Mouse (Mus musculus): Measurements from ENCODE around the gene Alox12. TPM values are rescaled to one million over a fixed set of nuclear protein-coding genes. Genes with fewer than 3 reads are reported as not detected.

The Alox12 gene
- total and polyA plus RNA-seq, 3 experiments = 0.02 to 0.11 TPM; not detected in 1

- Histone ChIP-seq H3K4me1 (ENCODE audit: insufficient read depth, low read depth, low read length) (peaks cover 7% of the 10 kb centered on the region; the same call in 1 of the 2 replicates), H3K9me3 (replicated peaks) (no peaks in the 10 kb centered on the region), H3K4me3 (ENCODE audit: low read depth, low read length) (no peak overlapping the region), H3K27me3 (ENCODE audit: insufficient read depth, low read length) (peaks cover 37% of the 10 kb centered on the region), H3K36me3 (replicated peaks) (no peaks in the 10 kb centered on the region)
- DNase-seq (ENCODE audit: low spot score) (no peak), ATAC-seq (ENCODE audit: extremely low read depth, insufficient number of reproducible peaks, low FRiP score, poor library complexity, severe bottlenecking) (no peak)
- TF ChIP-seq GATA1 (IDR thresholded peaks at IDR 0.05; ENCODE audit: borderline replicate concordance, low read length) (no peak), TAL1 (conservative IDR thresholded peaks at IDR 0.05; ENCODE audit: low read depth, low read length) (no peak), CTCF (IDR thresholded peaks at IDR 0.05; ENCODE audit: low read depth, low read length) (no peak), GATA2 (IDR thresholded peaks at IDR 0.05; ENCODE audit: borderline replicate concordance, low read depth, low read length) (no peak), POLR2AphosphoS5 (IDR thresholded peaks at IDR 0.05; ENCODE audit: insufficient replicate concordance, low read depth, low read length) (no peak)
Measured at GRCm38 (mm10) chr11:70206801-70207200, 48.4 kb downstream of the Alox12 start.

GRCm38 (mm10) chr11:70201691-70202090, 53.5 kb downstream of the Alox12 start:
- TF ChIP-seq CTCF (IDR thresholded peaks at IDR 0.05; ENCODE audit: low read depth, low read length) (peak; percentile 91), TAL1 (conservative IDR thresholded peaks at IDR 0.05; ENCODE audit: low read depth, low read length) (no peak), GATA1 (IDR thresholded peaks at IDR 0.05; ENCODE audit: borderline replicate concordance, low read length) (no peak), GATA2 (IDR thresholded peaks at IDR 0.05; ENCODE audit: borderline replicate concordance, low read depth, low read length) (no peak)
- no peak for ATAC-seq (ENCODE audit: extremely low read depth, insufficient number of reproducible peaks, low FRiP score, poor library complexity, severe bottlenecking)
- no peaks in the 10 kb centered on the region for H3K36me3 ChIP-seq (replicated peaks)
- peaks cover 42% of the 10 kb centered on the region for H3K27me3 ChIP-seq (ENCODE audit: insufficient read depth, low read length)
- H3K4me3 ChIP-seq (ENCODE audit: low read depth, low read length) = no peak overlapping the region
- H3K9me3 ChIP-seq (replicated peaks) = no peaks in the 10 kb centered on the region
- DNase-seq (ENCODE audit: low spot score) = peak; percentile 53
- peaks cover 22% of the 10 kb centered on the region for H3K4me1 ChIP-seq (ENCODE audit: insufficient read depth, low read depth, low read length)

- peaks cover 42% of the 10 kb centered on the region for H3K27me3 ChIP-seq (ENCODE audit: insufficient read depth, low read length)
- no peaks in the 10 kb centered on the region for H3K36me3 ChIP-seq (replicated peaks)
- ATAC-seq (ENCODE audit: extremely low read depth, insufficient number of reproducible peaks, low FRiP score, poor library complexity, severe bottlenecking) = no peak
- peaks cover 22% of the 10 kb centered on the region for H3K4me1 ChIP-seq (ENCODE audit: insufficient read depth, low read depth, low read length)
- DNase-seq (ENCODE audit: low spot score) = no peak
- H3K9me3 ChIP-seq (replicated peaks) = peaks cover 2% of the 10 kb centered on the region; the same call in 1 of the 2 replicates
- no peak overlapping the region for H3K4me3 ChIP-seq (ENCODE audit: low read depth, low read length)
- no peak for TF ChIP-seq GATA2 (IDR thresholded peaks at IDR 0.05; ENCODE audit: borderline replicate concordance, low read depth, low read length)
- TF ChIP-seq TAL1 (conservative IDR thresholded peaks at IDR 0.05; ENCODE audit: low read depth, low read length) = no peak
- no peak for TF ChIP-seq GATA1 (IDR thresholded peaks at IDR 0.05; ENCODE audit: borderline replicate concordance, low read length)
- TF ChIP-seq POLR2AphosphoS5 (IDR thresholded peaks at IDR 0.05; ENCODE audit: insufficient replicate concordance, low read depth, low read length) = no peak
- TF ChIP-seq CTCF (IDR thresholded peaks at IDR 0.05; ENCODE audit: low read depth, low read length) = no peak
Measured at GRCm38 (mm10) chr11:70200036-70200608, 55.0 kb downstream of the Alox12 start.

GRCm38 (mm10) chr11:70199107-70199506, 56.0 kb downstream of the Alox12 start:
- DNase-seq (ENCODE audit: low spot score) (no peak), ATAC-seq (ENCODE audit: extremely low read depth, insufficient number of reproducible peaks, low FRiP score, poor library complexity, severe bottlenecking) (no peak)
- H3K27me3 ChIP-seq (ENCODE audit: insufficient read depth, low read length) = peaks cover 37% of the 10 kb centered on the region
- peaks cover 22% of the 10 kb centered on the region for H3K4me1 ChIP-seq (ENCODE audit: insufficient read depth, low read depth, low read length)
- TF ChIP-seq GATA2 (IDR thresholded peaks at IDR 0.05; ENCODE audit: borderline replicate concordance, low read depth, low read length) (no peak), TAL1 (conservative IDR thresholded peaks at IDR 0.05; ENCODE audit: low read depth, low read length) (no peak), POLR2AphosphoS5 (IDR thresholded peaks at IDR 0.05; ENCODE audit: insufficient replicate concordance, low read depth, low read length) (no peak), GATA1 (IDR thresholded peaks at IDR 0.05; ENCODE audit: borderline replicate concordance, low read length) (no peak), CTCF (IDR thresholded peaks at IDR 0.05; ENCODE audit: low read depth, low read length) (no peak)
- no peak overlapping the region for H3K4me3 ChIP-seq (ENCODE audit: low read depth, low read length)
- H3K36me3 ChIP-seq (replicated peaks) = no peaks in the 10 kb centered on the region
- peaks cover 2% of the 10 kb centered on the region; the same call in 1 of the 2 replicates for H3K9me3 ChIP-seq (replicated peaks)

GRCm38 (mm10) chr11:70198332-70198731, 56.8 kb downstream of the Alox12 start:
- peaks cover 2% of the 10 kb centered on the region; the same call in 1 of the 2 replicates for H3K9me3 ChIP-seq (replicated peaks)
- H3K27me3 ChIP-seq (ENCODE audit: insufficient read depth, low read length) = peaks cover 33% of the 10 kb centered on the region
- H3K4me3 ChIP-seq (ENCODE audit: low read depth, low read length) = no peak overlapping the region
- no peaks in the 10 kb centered on the region for H3K36me3 ChIP-seq (replicated peaks)
- DNase-seq (ENCODE audit: low spot score) = no peak
- no peak for ATAC-seq (ENCODE audit: extremely low read depth, insufficient number of reproducible peaks, low FRiP score, poor library complexity, severe bottlenecking)
- no peak for TF ChIP-seq GATA2 (IDR thresholded peaks at IDR 0.05; ENCODE audit: borderline replicate concordance, low read depth, low read length)
- no peak for TF ChIP-seq CTCF (IDR thresholded peaks at IDR 0.05; ENCODE audit: low read depth, low read length)
- TF ChIP-seq GATA1 (IDR thresholded peaks at IDR 0.05; ENCODE audit: borderline replicate concordance, low read length) = no peak
- TF ChIP-seq POLR2AphosphoS5 (IDR thresholded peaks at IDR 0.05; ENCODE audit: insufficient replicate concordance, low read depth, low read length) = no peak
- no peak for TF ChIP-seq TAL1 (conservative IDR thresholded peaks at IDR 0.05; ENCODE audit: low read depth, low read length)
- H3K4me1 ChIP-seq (ENCODE audit: insufficient read depth, low read depth, low read length) = peaks cover 22% of the 10 kb centered on the region

- no peak for TF ChIP-seq GATA2 (IDR thresholded peaks at IDR 0.05; ENCODE audit: borderline replicate concordance, low read depth, low read length)
- TF ChIP-seq GATA1 (IDR thresholded peaks at IDR 0.05; ENCODE audit: borderline replicate concordance, low read length) = no peak
- TF ChIP-seq POLR2AphosphoS5 (IDR thresholded peaks at IDR 0.05; ENCODE audit: insufficient replicate concordance, low read depth, low read length) = no peak
- TF ChIP-seq TAL1 (conservative IDR thresholded peaks at IDR 0.05; ENCODE audit: low read depth, low read length) = no peak
- no peak for TF ChIP-seq CTCF (IDR thresholded peaks at IDR 0.05; ENCODE audit: low read depth, low read length)
- no peak overlapping the region for H3K4me3 ChIP-seq (ENCODE audit: low read depth, low read length)
- no peaks in the 10 kb centered on the region for H3K36me3 ChIP-seq (replicated peaks)
- peaks cover 19% of the 10 kb centered on the region for H3K27me3 ChIP-seq (ENCODE audit: insufficient read depth, low read length)
- DNase-seq (ENCODE audit: low spot score) = no peak
- H3K4me1 ChIP-seq (ENCODE audit: insufficient read depth, low read depth, low read length) = peaks cover 5% of the 10 kb centered on the region; the same call in 1 of the 2 replicates
- peaks cover 2% of the 10 kb centered on the region; the same call in 1 of the 2 replicates for H3K9me3 ChIP-seq (replicated peaks)
- no peak for ATAC-seq (ENCODE audit: extremely low read depth, insufficient number of reproducible peaks, low FRiP score, poor library complexity, severe bottlenecking)
Measured at GRCm38 (mm10) chr11:70193354-70194285, 61.5 kb downstream of the Alox12 start.

Data from G1E (cell line).